Mouse (Mus musculus) ES-Bruce4 (cell line): ENCODE measurements around the gene Tmem14c.

ENCODE experiments used
- EP300 ChIP-seq: IDR thresholded peaks from 2 replicates; pipeline ENCODE4 v1.6.1; 2011; ENCODE audit warnings: low read depth, low read length; ENCODE audit not compliant: insufficient read depth
- POLR2A ChIP-seq: IDR thresholded peaks from one replicate; pipeline ENCODE4 v1.8.1; 2011; ENCODE audit warnings: low read length; ENCODE audit not compliant: insufficient read depth

GRCm38 (mm10) chr13:41008271-41008670 lies 7.8 kb upstream of the Tmem14c start:
- TF ChIP-seq POLR2A (no peak), EP300 (no peak)
